Mouse (Mus musculus): Measurements from ENCODE around the gene Map3k4.
A peak's percentile ranks its signal among the peaks of the same experiment; 100 is the strongest.

The Map3k4 gene

DNA sequence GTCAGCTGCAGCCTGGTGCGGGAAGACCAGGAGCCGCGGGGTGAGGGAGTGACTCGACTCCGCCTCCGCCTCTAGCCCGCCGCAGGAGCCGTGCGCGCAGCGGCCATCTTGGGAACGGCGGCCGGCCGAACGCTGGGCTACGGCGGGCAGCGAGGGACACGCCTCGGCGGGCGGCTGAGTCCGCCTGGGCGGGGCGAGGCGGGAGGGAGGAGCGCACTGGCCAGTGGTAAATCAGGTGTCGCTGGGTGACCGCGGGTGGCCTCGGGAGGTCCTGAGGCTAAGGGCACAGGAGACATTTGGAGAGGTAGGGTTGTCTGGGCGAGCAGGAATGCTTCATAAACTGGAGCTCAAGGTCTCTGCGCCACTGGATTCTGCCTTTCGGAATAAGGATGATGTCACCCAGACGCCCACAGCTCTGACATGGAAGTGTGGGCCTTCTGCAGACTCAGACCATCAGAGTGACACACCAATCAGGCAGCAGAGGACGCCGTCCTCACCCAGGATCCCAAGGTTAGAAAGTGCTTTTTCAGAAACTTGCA is at the start of gene Map3k4:
Map3k4 (minus strand) TSS at position 134 of the 539 bp plus-strand sequence.
- DNase-seq: peak; percentile 92

DNA sequence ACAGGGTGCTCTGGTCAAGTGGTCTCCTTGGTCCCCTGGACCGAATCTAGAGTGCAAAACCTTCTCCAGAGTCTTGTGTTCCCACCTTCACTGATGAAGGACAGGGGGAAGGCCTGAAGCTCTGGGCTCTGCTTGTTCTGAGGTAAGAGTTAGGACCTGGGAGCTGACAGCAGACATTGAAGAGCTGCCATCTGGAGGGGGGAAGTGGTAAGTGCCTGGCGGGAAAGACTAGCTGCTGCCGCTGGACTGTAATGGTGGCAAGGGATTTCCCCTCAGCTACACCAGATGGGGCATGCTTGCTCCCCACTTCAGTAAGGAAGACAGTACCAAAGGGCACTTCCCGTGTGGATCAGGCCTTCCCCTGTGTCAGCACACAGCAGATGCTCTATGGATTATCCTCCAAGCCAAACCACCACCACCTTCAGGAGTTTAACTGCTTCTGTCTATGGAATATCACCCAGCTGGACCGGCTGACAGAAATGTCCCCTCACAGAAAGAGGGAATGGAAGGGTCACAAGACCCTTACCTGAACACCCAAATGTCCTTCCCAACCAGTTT is 48.9 kb upstream of the Map3k4 start:
- DNase-seq: peak; percentile 52

DNA sequence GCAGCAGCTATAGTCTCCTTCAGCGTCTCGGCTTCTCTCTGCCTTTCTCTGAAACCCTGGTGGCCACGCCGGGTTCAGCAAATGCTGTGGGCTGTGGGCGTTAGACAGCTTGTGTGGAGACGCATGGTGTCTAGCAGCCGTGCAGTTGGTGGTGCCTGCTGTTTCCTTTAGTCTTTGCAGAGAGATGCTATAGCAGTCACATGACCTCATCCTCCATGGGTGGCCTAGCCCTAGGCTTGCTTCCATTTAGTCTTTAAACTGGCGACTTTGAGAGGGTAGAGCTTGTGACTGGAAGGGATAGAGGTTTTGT is 45.8 kb upstream of the Map3k4 start:
- no peak for DNase-seq

GRCm38 (mm10) chr17:12363601-12364425 is 45.2 kb upstream of the Map3k4 start:
- no peak for DNase-seq

GRCm38 (mm10) chr17:12359876-12360275 is 41.3 kb upstream of the Map3k4 start:
- DNase-seq: no peak

DNA sequence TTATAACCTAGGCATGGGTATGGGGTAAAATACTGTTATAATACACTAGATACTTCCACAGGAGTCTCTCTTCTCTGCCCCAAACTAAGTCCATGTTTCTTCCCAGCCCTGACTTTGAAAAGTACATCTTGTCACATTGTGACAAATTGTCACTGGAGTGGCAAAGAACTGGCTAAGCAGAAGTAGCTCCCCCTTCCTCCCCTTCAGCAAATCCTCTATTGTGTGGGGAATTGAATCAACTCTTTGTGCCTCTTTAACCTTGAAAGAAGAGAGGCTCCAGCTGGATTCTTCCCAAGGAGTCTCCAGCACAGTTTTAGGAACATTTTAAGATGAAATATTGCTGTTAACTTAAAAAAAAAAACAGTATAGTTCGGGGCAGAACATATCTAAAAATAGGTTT is 34.2 kb upstream of the Map3k4 start:
- DNase-seq: no peak

DNA sequence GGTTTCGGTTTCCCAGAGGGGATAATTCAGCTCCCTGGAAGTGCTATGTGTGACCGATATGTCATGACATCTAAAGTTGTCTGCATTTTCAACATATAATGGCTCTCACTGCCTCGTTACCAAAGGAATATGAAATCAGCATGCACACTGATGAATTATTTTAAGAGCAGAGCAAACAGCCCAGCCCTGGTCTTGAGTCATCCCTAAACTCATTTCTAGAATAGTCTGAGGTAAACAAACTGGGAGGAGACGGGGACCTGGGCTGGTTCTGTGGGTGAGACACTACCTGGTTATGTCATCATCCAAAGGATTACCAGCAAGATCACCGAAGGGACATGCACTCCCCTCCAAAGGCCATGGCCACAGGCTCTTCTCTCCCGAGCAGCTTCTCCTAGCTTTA is 33.0 kb upstream of the Map3k4 start:
- DNase-seq: no peak

GRCm38 (mm10) chr17:12347462-12347861 is 28.9 kb upstream of the Map3k4 start:
- no peak for DNase-seq

DNA sequence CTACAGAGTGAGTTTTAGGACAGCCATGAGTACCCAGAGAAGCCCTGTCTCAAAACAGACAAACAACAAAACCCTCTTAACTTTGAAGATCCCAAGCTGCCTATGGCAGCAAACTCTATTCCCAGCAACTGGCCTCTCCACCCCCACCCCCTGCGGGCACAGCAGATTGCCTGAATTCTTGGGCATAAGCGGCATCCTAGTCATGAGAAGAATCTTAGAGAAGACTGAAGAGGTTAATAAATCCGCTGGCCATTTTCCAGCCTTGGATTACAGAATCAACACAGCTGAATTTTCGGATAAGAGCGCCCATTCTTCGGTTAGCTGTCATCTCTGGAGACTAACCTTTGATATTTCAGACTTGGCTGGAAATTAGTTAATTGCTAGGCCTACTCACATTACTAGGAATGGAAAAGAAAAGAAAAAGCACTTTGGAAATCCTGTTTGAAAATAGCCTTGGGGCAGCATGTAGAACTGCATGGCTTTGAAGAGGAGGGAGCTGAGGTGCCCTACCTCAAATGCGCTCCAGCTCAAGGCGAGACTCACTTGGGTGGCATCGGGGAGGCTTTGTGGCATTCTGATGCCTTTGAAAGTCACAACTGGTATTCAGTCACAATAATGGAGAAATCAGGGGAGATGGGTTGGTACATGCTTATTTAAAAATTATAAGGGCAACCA is 25.2 kb upstream of the Map3k4 start:
- no peak for DNase-seq

DNA sequence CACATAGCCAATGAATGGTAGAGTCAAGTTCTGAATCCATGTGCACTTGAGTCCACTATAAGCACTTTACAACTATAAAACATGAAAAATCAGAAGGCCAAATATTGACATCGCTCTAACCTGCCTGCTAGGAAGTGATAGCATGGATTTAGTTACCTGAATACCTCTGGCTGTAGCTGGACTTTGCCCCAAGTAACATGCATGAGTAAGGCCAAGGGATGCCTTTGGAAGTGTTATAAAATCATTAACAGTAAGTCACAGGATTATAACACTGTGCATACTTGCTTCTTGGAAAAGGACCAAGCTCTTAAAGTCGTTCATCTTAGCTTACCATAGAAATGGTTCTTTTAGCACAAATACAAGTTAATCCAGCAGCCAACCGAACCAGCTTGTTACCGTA is 18.6 kb upstream of the Map3k4 start:
- DNase-seq: no peak

DNA sequence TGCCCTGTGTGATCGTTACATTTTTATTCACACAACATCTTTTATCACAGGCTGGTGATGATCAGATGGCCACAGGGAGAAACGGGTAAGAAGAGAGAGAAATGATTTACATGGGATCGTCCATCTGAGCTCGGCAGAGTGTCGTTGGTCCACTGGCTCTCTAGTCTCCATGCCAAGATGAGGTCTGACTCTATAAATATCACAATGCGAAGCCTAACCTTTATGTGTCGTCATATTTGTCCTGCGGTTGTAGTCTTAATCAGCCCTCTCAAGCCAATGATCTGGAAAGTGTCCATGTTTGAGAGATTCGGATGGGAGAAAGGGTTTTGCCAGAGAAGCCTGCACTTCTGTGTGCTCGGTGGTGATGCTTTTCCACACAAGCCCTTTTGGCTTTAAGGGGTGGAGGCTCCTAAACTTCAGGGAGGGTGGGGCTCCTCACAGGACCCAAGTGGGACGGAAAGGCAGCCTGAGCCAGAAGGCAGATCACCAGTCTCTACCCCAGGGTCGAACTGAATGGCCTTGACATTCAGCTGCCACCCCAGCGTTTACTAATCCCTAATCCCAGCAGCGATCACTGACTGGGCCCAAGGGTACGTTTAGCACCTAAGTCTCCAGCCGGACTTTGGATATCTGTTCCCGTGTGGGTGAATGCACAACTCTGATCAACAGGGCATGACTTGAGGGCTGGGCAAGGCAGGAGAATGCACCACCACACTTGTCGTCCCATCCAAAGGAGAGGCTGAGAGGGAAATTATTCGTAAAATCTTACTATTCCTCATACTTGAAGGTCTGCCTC is 17.7 kb upstream of the Map3k4 start:
- no peak for DNase-seq

DNA sequence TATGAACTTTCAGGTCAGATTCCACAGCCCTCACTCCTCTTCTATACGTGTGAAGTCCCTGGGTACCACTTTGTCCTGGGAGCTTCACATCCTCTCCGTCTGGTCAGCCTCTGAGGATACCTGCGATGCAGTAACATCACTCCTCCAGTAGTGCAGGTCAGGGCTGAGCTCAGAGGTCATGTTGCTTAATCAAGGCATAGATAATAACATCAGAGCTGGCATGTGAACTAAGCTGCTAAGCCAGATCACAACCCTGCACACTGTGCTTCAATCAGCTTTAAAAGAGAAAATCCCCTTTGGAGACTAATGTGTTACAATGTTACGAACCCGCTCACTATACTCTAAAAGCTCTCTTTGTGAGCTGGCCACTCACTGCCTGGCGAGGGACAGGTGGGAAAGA is 16.5 kb upstream of the Map3k4 start:
- DNase-seq: no peak

DNA sequence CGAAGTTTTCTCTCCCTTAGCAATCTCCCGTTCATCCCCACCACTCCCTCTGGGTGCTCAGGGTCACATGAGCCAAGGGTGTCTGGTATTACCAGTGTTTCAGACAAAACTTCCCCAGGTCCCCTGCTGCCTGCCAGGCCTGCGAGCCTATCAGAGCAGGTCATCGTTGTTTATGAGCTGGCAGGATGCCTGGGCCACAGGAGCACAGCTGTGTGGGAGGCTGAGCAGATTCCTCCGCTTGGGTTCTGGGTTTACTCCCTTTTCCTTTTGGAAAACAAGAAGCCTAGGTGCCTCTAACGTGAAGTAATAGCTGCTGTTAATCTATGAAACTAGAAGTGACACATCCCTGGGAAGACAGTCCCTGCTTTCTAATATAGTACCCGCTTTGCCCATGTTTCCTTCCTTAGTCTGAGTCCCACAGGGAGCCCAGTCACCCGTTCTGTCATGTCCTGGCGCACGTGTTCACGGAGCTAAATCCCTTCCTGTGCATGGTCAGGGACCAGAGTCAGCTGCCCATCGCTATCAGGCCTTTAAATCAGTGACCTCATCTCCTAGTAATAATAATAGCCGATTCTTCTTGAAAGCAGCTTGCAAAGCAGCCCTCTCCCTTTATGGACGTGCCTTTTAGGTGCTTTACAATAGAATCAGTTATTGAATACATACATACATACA is 9.4 kb upstream of the Map3k4 start:
- DNase-seq: no peak

GRCm38 (mm10) chr17:12319786-12320185 is 1.2 kb upstream of the Map3k4 start:
- DNase-seq: no peak

DNA sequence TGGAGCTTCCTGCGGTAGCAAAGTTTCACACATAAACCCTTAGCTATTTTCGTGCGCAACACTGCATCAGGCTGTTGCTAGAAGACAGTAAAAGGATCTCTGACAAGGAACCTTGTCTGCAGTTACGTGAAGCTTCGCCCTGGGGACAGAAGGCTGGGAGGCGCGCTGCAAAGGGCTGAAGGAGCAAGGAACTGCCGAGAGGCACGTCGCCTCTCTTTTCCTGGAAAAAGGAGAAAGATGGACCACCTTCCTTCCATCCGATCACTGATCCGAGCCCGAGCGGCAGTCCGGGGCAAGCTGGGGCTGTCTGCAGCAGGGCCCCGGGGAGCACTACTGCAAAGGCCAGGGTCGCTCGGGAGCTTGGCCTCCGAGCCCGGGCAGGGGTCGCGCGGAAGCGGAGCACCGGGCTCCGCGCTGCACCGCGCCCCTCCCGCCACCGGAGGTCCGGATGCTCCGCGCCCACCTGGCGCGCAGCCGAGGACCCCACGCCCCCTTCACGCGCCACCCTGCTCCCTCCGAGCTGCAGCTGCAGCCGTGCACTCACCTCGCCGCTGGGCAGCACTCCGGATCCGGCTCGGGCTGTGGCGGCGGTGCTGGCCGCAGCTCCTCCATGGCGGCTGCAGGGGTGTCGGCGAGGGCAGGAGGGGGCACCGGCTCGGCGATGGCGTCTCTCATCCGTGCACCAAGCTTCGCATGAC is 493 bp downstream of the Map3k4 start:
- DNase-seq: peak; percentile 35

GRCm38 (mm10) chr17:12317607-12317953 is 1.0 kb downstream of the Map3k4 start:
- no peak for DNase-seq

GRCm38 (mm10) chr17:12316251-12316650 is 2.3 kb downstream of the Map3k4 start:
- DNase-seq: no peak

- DNase-seq: no peak
These were observed 6.3 kb downstream of the Map3k4 start for GRCm38 (mm10) chr17:12312248-12312647.

- DNase-seq: no peak
These were observed 9.1 kb downstream of the Map3k4 start for GRCm38 (mm10) chr17:12309493-12309892.

GRCm38 (mm10) chr17:12309059-12309458 is 9.5 kb downstream of the Map3k4 start:
- no peak for DNase-seq

GRCm38 (mm10) chr17:12307251-12308135 is 11.1 kb downstream of the Map3k4 start:
- DNase-seq: peak; percentile 32

Data from liver (tissue).